In genomic region chr14:79912610-79913009, GRCm38 (mm10) we compare ENCODE assay signal across 8 mouse cellular contexts.
DNase-seq lines count a peak whose midpoint lies in the region; ATAC-seq and TF ChIP-seq lines count a peak whose summit lies in the region.
"Had no signal": no experiment of that assay in that cellular context is flagged by ENCODE, and none has a peak within 500 bp of the region (broad histone marks: within the 10 kb centered on the region; RNA-seq: fewer than 3 reads in every experiment).

No protein-coding gene starts in this region.

- no peaks in the 10 kb centered on the region for H3K36me3 ChIP-seq in kidney, adult 2 months (ENCODE audit: control insufficient read depth, insufficient read depth, low read length)
- H3K36me3 ChIP-seq in stomach, postnatal 0 days (ENCODE audit: control insufficient read depth, insufficient read depth, low read length) = no peaks in the 10 kb centered on the region

- no peak overlapping the region for H3K4me2 ChIP-seq in stomach, postnatal 0 days (replicated peaks; ENCODE audit: low read depth)

- peak; percentile 38 for DNase-seq in ovary, postnatal 36 days (ENCODE audit: low spot score)
- DNase-seq in ovary, postnatal 10 days (ENCODE audit: low spot score) = no peak
- peak; percentile 4 for DNase-seq in adrenal gland, adult 8-10 months
- peak; percentile 71 for DNase-seq in embryo, embryonic 10.5 days (ENCODE audit: low spot score)
- peak; percentile 72 for DNase-seq in kidney, adult 2 months
- DNase-seq in lung, adult 2 months = peak; percentile 11
- peak; percentile 48 for DNase-seq in stomach, postnatal 0 days (ENCODE audit: low spot score)

- peak; percentile 61 for TF ChIP-seq CTCF in kidney, adult 2 months (conservative IDR thresholded peaks at IDR 0.05; ENCODE audit: insufficient read depth, insufficient read length, low read depth, low read length)
- peak; percentile 41; the same call in 1 of the 2 replicates for TF ChIP-seq CTCF in lung, adult 2 months (IDR thresholded peaks at IDR 0.05; ENCODE audit: insufficient read depth, low read length)
- TF ChIP-seq CTCF in stomach, postnatal 0 days (IDR thresholded peaks at IDR 0.05; ENCODE audit: low read depth) = peak; percentile 77

- TF ChIP-seq EP300 in stomach, postnatal 0 days (optimal IDR thresholded peaks at IDR 0.05) = no peak

- H3K4me1 ChIP-seq in kidney, adult 2 months (ENCODE audit: control insufficient read depth, insufficient read depth, low read length) = peaks cover 15% of the 10 kb centered on the region
- no peaks in the 10 kb centered on the region for H3K4me1 ChIP-seq in lung, adult 2 months (ENCODE audit: control insufficient read depth, insufficient read depth, low read length)
- H3K4me1 ChIP-seq in stomach, postnatal 0 days (replicated peaks; ENCODE audit: control insufficient read depth, insufficient read depth) = no peaks in the 10 kb centered on the region
- H3K4me1 ChIP-seq: megakaryocyte, embryonic 14.5 days had no signal

- 26% methylated on average over 4 of the region's 4 CpGs for WGBS in kidney, adult 2 months
- WGBS in lung, adult 2 months = 38% methylated on average over 4 of the region's 4 CpGs
- 35% methylated on average over 4 of the region's 4 CpGs for WGBS in stomach, postnatal 0 days

- H3K27me3 ChIP-seq in kidney, adult 2 months (replicated peaks; ENCODE audit: control insufficient read depth, insufficient read depth, low read length) = no peaks in the 10 kb centered on the region
- no peaks in the 10 kb centered on the region for H3K27me3 ChIP-seq in stomach, postnatal 0 days (ENCODE audit: control insufficient read depth, insufficient read depth, low read length)
- H3K27me3 ChIP-seq: megakaryocyte, embryonic 14.5 days had no signal

- no peak for TF ChIP-seq POLR2A in kidney, adult 2 months (IDR thresholded peaks at IDR 0.05; ENCODE audit: low read depth, low read length)
- TF ChIP-seq POLR2A in lung, adult 2 months (IDR thresholded peaks at IDR 0.05; ENCODE audit: borderline replicate concordance, extremely low read depth, low read depth, low read length) = no peak

- no peaks in the 10 kb centered on the region for H3K9me3 ChIP-seq in stomach, postnatal 0 days (ENCODE audit: control insufficient read depth, low read length)

- no peak overlapping the region for H3K4me3 ChIP-seq in kidney, adult 2 months (ENCODE audit: insufficient read depth, low read depth, low read length)
- no peak overlapping the region for H3K4me3 ChIP-seq in lung, adult 2 months (replicated peaks; ENCODE audit: extremely low read depth, low read depth, low read length)
- H3K4me3 ChIP-seq in stomach, postnatal 0 days (ENCODE audit: low read depth, low read length) = no peak overlapping the region
- H3K4me3 ChIP-seq: megakaryocyte, embryonic 14.5 days had no signal

- ATAC-seq in stomach, postnatal 0 days (ENCODE audit: low FRiP score, low TSS enrichment) = no peak

- H3K27ac ChIP-seq in kidney, adult 2 months (ENCODE audit: insufficient read depth, low read depth, low read length) = no peak overlapping the region
- H3K27ac ChIP-seq in stomach, postnatal 0 days (replicated peaks) = no peak overlapping the region

- H3K9ac ChIP-seq in stomach, postnatal 0 days (ENCODE audit: low read length) = no peak overlapping the region
